Mouse (Mus musculus): ENCODE measurements around the gene 4632433K11Rik. TPM values are rescaled to one million over a fixed set of nuclear protein-coding genes. Genes with fewer than 3 reads are reported as not detected.

The 4632433K11Rik gene
- polyA plus RNA-seq, 1 experiment from 2014 or later: 0.76 TPM

DNA sequence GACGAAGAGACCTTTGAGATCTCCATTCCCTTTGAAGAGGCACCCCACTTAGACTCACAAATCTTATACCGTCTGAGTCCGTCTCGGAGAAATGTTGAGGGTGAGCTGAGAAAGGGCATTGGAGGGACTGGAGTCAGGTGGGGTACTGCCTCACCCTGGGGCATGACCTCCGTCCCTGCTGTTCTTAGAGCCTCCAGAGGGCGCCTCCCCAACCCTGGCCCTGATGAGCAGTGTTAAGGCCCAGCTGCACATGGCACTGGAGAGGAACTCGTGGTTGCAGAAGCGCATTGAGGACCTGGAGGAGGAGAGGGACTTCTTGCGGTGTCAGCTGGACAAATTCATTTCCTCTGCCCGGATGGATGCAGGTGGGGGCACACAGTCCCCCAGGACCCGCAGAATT, 23.9 kb downstream of the 4632433K11Rik start:
- Histone ChIP-seq H3K79me2 (ENCODE audit: inconsistent target) (peaks cover 3% of the 10 kb centered on the region), H3K27ac (peak overlapping the region; percentile 72), H3K4me3 (ENCODE audit: inconsistent target) (no peak overlapping the region), H3K36me3 (ENCODE audit: inconsistent target) (no peaks in the 10 kb centered on the region)
- 41% methylated on average over 11 of the region's 11 CpGs for WGBS (ENCODE audit: missing documents)

GRCm38 (mm10) chr7:5058631-5059030, 24.7 kb downstream of the 4632433K11Rik start:
- Histone ChIP-seq H3K4me3 (ENCODE audit: inconsistent target) (no peak overlapping the region), H3K27ac (peak overlapping the region; percentile 72), H3K79me2 (ENCODE audit: inconsistent target) (peaks cover 11% of the 10 kb centered on the region), H3K36me3 (ENCODE audit: inconsistent target) (no peaks in the 10 kb centered on the region)
- 100% methylated on average over 1 of the region's 1 CpGs for WGBS (ENCODE audit: missing documents)

DNA sequence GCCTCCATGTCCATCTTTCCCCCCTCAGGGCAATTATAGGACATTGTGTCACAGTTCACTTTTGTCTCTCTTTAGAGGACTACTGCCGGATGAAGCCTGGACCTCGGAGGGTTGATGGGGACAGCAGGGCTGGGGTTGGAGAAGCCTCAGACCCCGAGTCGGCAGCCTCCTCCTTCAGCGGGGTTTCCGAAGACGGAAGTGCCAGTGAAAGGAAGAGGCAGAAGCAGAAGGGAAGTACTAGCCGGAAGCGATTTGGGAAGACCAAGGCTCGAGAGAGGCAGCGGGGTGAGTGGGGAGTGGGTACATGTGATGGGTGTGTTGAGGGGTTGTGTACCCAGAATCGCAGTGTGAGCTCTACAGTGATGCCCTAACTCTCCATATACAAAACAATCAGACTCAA, 25.5 kb downstream of the 4632433K11Rik start:
- H3K4me3 ChIP-seq (ENCODE audit: inconsistent target): no peak overlapping the region
- H3K36me3 ChIP-seq (ENCODE audit: inconsistent target): no peaks in the 10 kb centered on the region
- WGBS (ENCODE audit: missing documents): 93% methylated on average over 12 of the region's 12 CpGs

GRCm38 (mm10) chr7:5060239-5060731, 26.4 kb downstream of the 4632433K11Rik start:
- Histone ChIP-seq H3K4me3 (ENCODE audit: inconsistent target) (peak overlapping the region; percentile 72), H3K36me3 (ENCODE audit: inconsistent target) (no peaks in the 10 kb centered on the region), H3K79me2 (ENCODE audit: inconsistent target) (peaks cover 28% of the 10 kb centered on the region), H3K27ac (peak overlapping the region; percentile 98)
- 4% methylated on average over 26 of the region's 27 CpGs for WGBS (ENCODE audit: missing documents)

More for the DNA sequence above, 25.5 kb downstream of the 4632433K11Rik start:
- peaks cover 19% of the 10 kb centered on the region for H3K79me2 ChIP-seq (ENCODE audit: inconsistent target)
- H3K27ac ChIP-seq: peak overlapping the region; percentile 98; the same call in 1 of the 2 replicates

GRCm38 (mm10) chr7:5060944-5061773, 27.2 kb downstream of the 4632433K11Rik start:
- 0 out of 2 replicates have a peak, but pooled peaks cover 5% of the 10 kb centered on the region for H3K36me3 ChIP-seq (ENCODE audit: inconsistent target)
- H3K4me3 ChIP-seq (ENCODE audit: inconsistent target): peak overlapping the region; percentile 72
- peaks cover 36% of the 10 kb centered on the region for H3K79me2 ChIP-seq (ENCODE audit: inconsistent target)
- peak overlapping the region; percentile 98 for H3K27ac ChIP-seq
- WGBS (ENCODE audit: missing documents): under 1% methylated on average over 54 of the region's 60 CpGs

- Histone ChIP-seq H3K4me3 (ENCODE audit: inconsistent target) (peak within 1 kb of the TSS; percentile 72), H3K79me2 (ENCODE audit: inconsistent target) (peaks cover 44% of the 10 kb centered on the region), H3K27ac (peak within 1 kb of the TSS; percentile 98), H3K36me3 (ENCODE audit: inconsistent target) (peaks cover 9% of the 10 kb centered on the region)
- under 1% methylated on average over 53 of the region's 65 CpGs for WGBS (ENCODE audit: missing documents)
Measured at GRCm38 (mm10) chr7:5061774-5062359, 27.9 kb downstream of the 4632433K11Rik start, which contains the start of gene U2af2. U2af2 (plus strand) TSS chr7:5062143.

DNA sequence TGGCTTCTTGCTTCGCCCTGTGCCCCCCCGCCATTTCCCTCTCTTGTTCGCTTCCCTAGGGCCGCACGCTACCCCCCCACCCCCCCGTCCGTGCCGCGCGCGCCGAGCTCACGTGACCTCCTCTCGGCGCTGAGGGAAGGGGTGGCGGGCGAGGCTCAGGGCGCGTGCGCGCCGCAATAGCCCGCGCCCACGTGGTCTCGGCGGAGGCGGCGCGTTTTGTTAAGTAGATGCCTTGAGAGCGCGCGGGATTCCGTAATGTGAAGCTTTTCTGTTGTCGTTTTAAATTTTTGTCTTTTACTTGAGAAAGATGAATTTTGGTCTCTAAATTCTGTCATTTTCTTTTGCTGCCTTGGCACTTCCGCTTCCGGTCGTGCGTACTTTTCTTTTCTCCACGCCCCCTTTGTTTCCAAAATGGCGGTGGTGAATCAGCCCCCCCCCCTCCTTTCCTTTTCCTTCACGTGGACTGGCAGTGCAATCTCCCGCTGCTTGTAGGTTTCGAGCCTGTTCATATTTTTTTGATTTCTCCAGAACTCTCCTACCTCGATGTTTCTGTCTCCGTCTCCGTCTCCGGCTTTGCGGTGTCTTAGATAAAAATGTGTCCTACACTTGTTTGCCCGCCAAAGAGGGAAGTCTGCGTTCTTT, 28.6 kb downstream of the 4632433K11Rik start:
- peak overlapping the region; percentile 65 for H3K27ac ChIP-seq
- H3K79me2 ChIP-seq (ENCODE audit: inconsistent target): peaks cover 50% of the 10 kb centered on the region
- peak overlapping the region; percentile 72 for H3K4me3 ChIP-seq (ENCODE audit: inconsistent target)
- H3K36me3 ChIP-seq (ENCODE audit: inconsistent target): peaks cover 15% of the 10 kb centered on the region
- under 1% methylated on average over 50 of the region's 51 CpGs for WGBS (ENCODE audit: missing documents)

DNA sequence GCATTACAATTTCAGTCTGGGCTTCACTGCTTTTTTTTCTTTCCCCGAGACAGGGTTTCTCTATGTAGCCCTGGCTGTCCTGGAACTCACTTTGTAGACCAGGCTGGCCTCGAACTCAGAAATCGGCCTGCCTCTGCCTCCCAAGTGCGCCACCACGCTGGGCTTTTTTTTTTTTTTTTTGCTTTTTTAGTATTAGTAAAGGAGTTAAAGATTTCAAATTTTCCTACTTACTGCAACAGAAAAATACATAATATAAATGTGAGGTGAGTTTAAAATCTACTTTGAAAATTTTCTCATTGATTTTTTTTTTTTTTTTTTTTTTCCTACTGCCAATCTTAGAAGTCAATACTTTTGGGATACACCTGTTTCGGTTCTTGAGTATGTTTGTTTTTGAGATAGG, 31.0 kb downstream of the 4632433K11Rik start:
- 100% methylated on average over 2 of the region's 6 CpGs for WGBS (ENCODE audit: missing documents)
- Histone ChIP-seq H3K4me3 (ENCODE audit: inconsistent target) (no peak overlapping the region), H3K36me3 (ENCODE audit: inconsistent target) (peaks cover 38% of the 10 kb centered on the region), H3K79me2 (ENCODE audit: inconsistent target) (peaks cover 74% of the 10 kb centered on the region), H3K27ac (0 out of 2 replicates have a peak overlapping the region, but pooled peaks have one; percentile 65)

- Histone ChIP-seq H3K36me3 (ENCODE audit: inconsistent target) (peaks cover 71% of the 10 kb centered on the region), H3K4me3 (ENCODE audit: inconsistent target) (no peak overlapping the region), H3K79me2 (ENCODE audit: inconsistent target) (peaks cover 98% of the 10 kb centered on the region), H3K27ac (no peak overlapping the region)
- WGBS (ENCODE audit: missing documents): 83% methylated on average over 1 of the region's 1 CpGs
Measured at GRCm38 (mm10) chr7:5073586-5073985, 39.7 kb downstream of the 4632433K11Rik start.

DNA sequence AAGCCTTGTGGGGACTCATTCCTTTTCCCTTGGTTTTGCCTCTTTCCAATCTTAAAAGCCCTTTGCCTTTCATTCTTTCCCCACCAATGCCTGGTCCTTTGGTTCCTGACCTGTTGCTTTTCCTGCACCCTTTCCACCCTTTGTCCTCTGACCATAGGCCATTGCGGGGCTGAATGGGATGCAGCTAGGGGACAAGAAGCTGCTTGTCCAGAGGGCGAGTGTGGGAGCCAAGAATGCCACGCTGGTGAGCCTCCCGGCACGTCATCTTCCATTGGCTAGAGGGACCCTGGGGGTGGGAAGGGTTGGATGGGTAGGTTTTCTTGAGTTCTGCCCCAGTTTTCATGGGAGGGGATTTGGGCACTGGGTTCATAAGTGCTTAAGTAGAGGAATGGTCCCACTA, 41.1 kb downstream of the 4632433K11Rik start:
- Histone ChIP-seq H3K36me3 (ENCODE audit: inconsistent target) (peaks cover 59% of the 10 kb centered on the region), H3K4me3 (ENCODE audit: inconsistent target) (no peak overlapping the region), H3K79me2 (ENCODE audit: inconsistent target) (peaks cover 90% of the 10 kb centered on the region), H3K27ac (no peak overlapping the region)
- 94% methylated on average over 3 of the region's 5 CpGs for WGBS (ENCODE audit: missing documents)

DNA sequence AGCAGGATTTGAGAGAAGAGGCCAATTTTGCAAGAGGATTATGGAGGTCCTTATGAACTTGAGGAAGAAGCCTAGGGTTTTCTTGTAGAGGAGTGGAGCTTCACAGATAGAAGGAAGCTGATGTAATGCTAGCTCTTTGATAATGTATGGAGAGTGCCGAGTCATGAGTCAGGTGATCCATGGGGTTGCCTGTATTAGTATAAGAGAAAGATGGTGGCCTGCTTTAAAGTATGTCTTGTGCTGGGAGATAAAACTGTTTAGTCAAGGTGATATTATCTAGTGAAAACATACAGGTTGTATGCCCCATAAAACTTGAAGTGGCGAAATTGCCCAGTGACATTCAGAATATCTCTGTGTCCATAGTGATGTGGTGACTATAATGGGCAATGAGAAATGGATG, 43.0 kb downstream of the 4632433K11Rik start:
- H3K27ac ChIP-seq: peak overlapping the region; percentile 52
- no peak overlapping the region for H3K4me3 ChIP-seq (ENCODE audit: inconsistent target)
- WGBS (ENCODE audit: missing documents): 94% methylated on average over 2 of the region's 2 CpGs
- peaks cover 41% of the 10 kb centered on the region for H3K36me3 ChIP-seq (ENCODE audit: inconsistent target)
- H3K79me2 ChIP-seq (ENCODE audit: inconsistent target): peaks cover 86% of the 10 kb centered on the region

GRCm38 (mm10) chr7:5079365-5080009, 45.6 kb downstream of the 4632433K11Rik start:
- Histone ChIP-seq H3K79me2 (ENCODE audit: inconsistent target) (peaks cover 79% of the 10 kb centered on the region), H3K36me3 (ENCODE audit: inconsistent target) (peaks cover 22% of the 10 kb centered on the region; the same call in 1 of the 2 replicates), H3K4me3 (ENCODE audit: inconsistent target) (peak overlapping the region; percentile 15; the same call in 1 of the 2 replicates), H3K27ac (peak overlapping the region; percentile 62)
- 34% methylated on average over 7 of the region's 13 CpGs for WGBS (ENCODE audit: missing documents)

DNA sequence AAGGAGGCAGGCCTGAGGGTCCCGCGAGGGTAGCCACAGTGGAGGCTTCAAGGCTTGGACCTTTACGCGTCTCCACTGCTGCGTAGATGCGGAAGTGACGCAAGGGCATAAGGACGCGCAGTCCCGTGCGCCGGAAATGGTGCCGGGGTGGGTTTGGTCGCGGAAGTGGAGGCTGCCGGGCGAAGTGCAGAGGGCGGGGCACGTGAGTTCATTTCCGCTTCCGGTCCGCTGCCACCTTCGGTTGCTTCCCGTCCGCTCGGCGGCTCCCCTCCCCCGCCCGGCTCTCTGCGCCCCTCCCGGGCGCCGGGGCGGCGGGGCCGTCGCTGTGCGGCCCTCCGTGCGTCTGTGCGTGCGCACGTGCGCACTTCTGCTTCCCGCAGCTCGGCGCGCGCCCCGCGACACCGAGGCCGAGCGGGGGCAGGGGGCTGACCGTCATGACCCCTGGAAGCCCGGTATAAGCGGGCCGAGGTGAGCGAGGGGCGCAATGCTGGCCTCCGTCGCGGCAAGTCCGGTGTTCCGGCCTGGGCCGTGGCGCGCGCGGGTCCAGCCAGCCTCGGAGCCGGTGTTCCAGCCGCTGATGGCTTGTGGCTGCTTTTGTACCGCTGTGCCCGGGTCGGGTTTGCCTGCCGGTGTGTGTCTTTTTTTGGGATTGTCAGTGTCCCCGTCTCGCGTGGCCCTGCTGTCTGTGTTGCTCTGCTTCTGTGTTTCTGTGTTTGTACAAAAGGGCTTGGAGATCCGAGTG, 46.3 kb downstream of the 4632433K11Rik start, which contains the start of gene Epn1:
Gene Epn1 (plus strand): TSS at position 226 of the 742 bp plus-strand sequence.
- Histone ChIP-seq H3K4me3 (ENCODE audit: inconsistent target) (peak within 1 kb of the TSS; percentile 92), H3K79me2 (ENCODE audit: inconsistent target) (peaks cover 79% of the 10 kb centered on the region), H3K36me3 (ENCODE audit: inconsistent target) (peaks cover 20% of the 10 kb centered on the region; the same call in 1 of the 2 replicates), H3K27ac (peak within 1 kb of the TSS; percentile 89)
- under 1% methylated on average over 61 of the region's 81 CpGs for WGBS (ENCODE audit: missing documents)

All from macrophage (primary cell).